ENCODE assay signal across 9 mouse cellular contexts in the genomic region with DNA sequence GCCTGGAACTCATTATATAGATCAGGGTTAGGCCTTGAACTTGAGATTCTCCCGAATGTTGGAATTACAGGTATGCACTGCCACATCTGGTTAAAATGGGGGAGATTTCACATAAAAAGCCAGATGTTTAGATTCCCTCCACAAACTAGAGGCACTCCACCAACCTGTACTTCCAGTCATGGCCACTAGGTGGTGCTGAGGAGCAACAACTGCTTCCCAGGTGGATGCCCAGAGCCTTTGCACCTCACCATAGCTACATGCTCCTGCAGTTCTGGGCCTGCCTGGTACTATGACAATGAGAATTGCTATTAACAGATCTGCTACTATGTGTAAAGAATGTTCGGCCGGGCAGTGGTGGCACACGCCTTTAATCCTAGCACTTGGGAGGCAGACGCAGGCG. TPM values are rescaled to one million over a fixed set of nuclear protein-coding genes. Genes with fewer than 3 reads are reported as not detected.
DNase-seq lines count a peak whose midpoint lies in the region; ATAC-seq lines count a peak whose summit lies in the region.
"Had no signal": no experiment of that assay in that cellular context is flagged by ENCODE, and none has a peak within 500 bp of the region (broad histone marks: within the 10 kb centered on the region; RNA-seq: fewer than 3 reads in every experiment).

No protein-coding gene starts in this region.

- H3K4me3 ChIP-seq in midbrain, embryonic 10.5 days, result no peak overlapping the region
- H3K4me3 ChIP-seq: megakaryocyte, embryonic 14.5 days had no signal

- H3K27me3 ChIP-seq in midbrain, embryonic 10.5 days (ENCODE audit: low read depth, poor library complexity, severe bottlenecking), result no peaks in the 10 kb centered on the region

- H3K36me3 ChIP-seq in midbrain, embryonic 10.5 days, result no peaks in the 10 kb centered on the region

- ATAC-seq in inflammation-experienced regulatory T-cells, adult 6 months, result no peak

- WGBS in midbrain, embryonic 10.5 days, result 49% methylated on average over 6 of the region's 6 CpGs

- H3K27ac ChIP-seq in midbrain, embryonic 10.5 days (replicated peaks), result no peak overlapping the region

- no peaks in the 10 kb centered on the region for H3K9me3 ChIP-seq in midbrain, embryonic 10.5 days (replicated peaks)
- H3K9me3 ChIP-seq: megakaryocyte, embryonic 14.5 days had no signal

- peak; percentile 78 to 94 for DNase-seq in adrenal gland, adult (ENCODE audit: inconsistent age in 2 of 2, low spot score in 1 of 2)
- DNase-seq in cerebellum, postnatal 14 days, result peak; percentile 85 to 89
- peak; percentile 42 to 85 for DNase-seq in frontal cortex, postnatal 14 days (ENCODE audit: low spot score in 2 of 2)
- DNase-seq in induced T-regulatory cell, adult 2 months (ENCODE audit: low read depth), result peak; percentile 87
- DNase-seq in left cerebral cortex, adult 18-20 months (ENCODE audit: low spot score in 2 of 2), result peak; percentile 84 to 92
- peak; percentile 84 for DNase-seq in midbrain, embryonic 10.5 days (ENCODE audit: low spot score)
- DNase-seq in skeletal muscle tissue, adult 2 months (ENCODE audit: low read depth, low spot score), result peak; percentile 59

- H3K4me1 ChIP-seq in midbrain, embryonic 10.5 days, result peaks cover 19% of the 10 kb centered on the region
- H3K4me1 ChIP-seq: megakaryocyte, embryonic 14.5 days had no signal

RNA-seq across cellular contexts. Expression of a gene that starts 49.9 kb away (rescaled TPM):
- 10 to 100 TPM; 77.2 to 78.9 TPM for total RNA-seq in left cerebral cortex, adult 18-20 months (2021)
- polyA plus RNA-seq in midbrain, embryonic 10.5 days (2016; fragmentation: Nextera tagmentation; extraction: Ambion mirVana), result 5.5 and 7.0 TPM in 2 replicates
- polyA plus RNA-seq in inflammation-experienced regulatory T-cells, adult 6 months (2017; shearing (Covaris generic)), result 10 to 100 TPM; 20.4 to 25.2 (median 22.4) TPM
